Mouse (Mus musculus): ENCODE results near the gene Zfp281. TPM values are rescaled to one million over a fixed set of nuclear protein-coding genes. Genes with fewer than 3 reads are reported as not detected.
A peak's percentile ranks its signal among the peaks of the same experiment; 100 is the strongest.

The Zfp281 gene
- 92.8 TPM in 1 of 2 replicates, not detected in the other for polyA plus RNA-seq (2012; ENCODE audit: insufficient read depth, insufficient read length, low replicate concordance, missing spikeins)

- TF ChIP-seq POLR2A (IDR thresholded peaks at IDR 0.05; ENCODE audit: insufficient read depth, low read depth, low read length) (peak; percentile 72; the same call in 1 of the 2 replicates), CTCF (IDR thresholded peaks at IDR 0.05; ENCODE audit: insufficient read depth, low read depth, low read length) (no peak)
- peak within 1 kb of the TSS; percentile 67 for H3K27ac ChIP-seq (ENCODE audit: insufficient read depth, low read depth, low read length)
- WGBS: under 1% methylated on average over 45 of the region's 45 CpGs
- peaks cover 5% of the 10 kb centered on the region for H3K4me1 ChIP-seq (ENCODE audit: control insufficient read depth, insufficient read depth, low read length)
- H3K4me3 ChIP-seq (ENCODE audit: insufficient read depth, low read depth, low read length): peak within 1 kb of the TSS; percentile 89
Measured at GRCm38 (mm10) chr1:136624146-136625018, at the start of gene Zfp281. Gene Zfp281 (plus strand): TSS chr1:136624901.

GRCm38 (mm10) chr1:136577890-136578663 is 46.6 kb upstream of the Zfp281 start:
- TF ChIP-seq POLR2A (IDR thresholded peaks at IDR 0.05; ENCODE audit: insufficient read depth, low read depth, low read length) (no peak), CTCF (IDR thresholded peaks at IDR 0.05; ENCODE audit: insufficient read depth, low read depth, low read length) (no peak)
- 46% methylated on average over 16 of the region's 16 CpGs for WGBS
- no peak overlapping the region for H3K4me3 ChIP-seq (ENCODE audit: insufficient read depth, low read depth, low read length)
- no peak overlapping the region for H3K27ac ChIP-seq (ENCODE audit: insufficient read depth, low read depth, low read length)
- peaks cover 7% of the 10 kb centered on the region for H3K4me1 ChIP-seq (ENCODE audit: control insufficient read depth, insufficient read depth, low read length)

GRCm38 (mm10) chr1:136579360-136579759 is 45.3 kb upstream of the Zfp281 start:
- Histone ChIP-seq H3K4me1 (ENCODE audit: control insufficient read depth, insufficient read depth, low read length) (peaks cover 7% of the 10 kb centered on the region), H3K27ac (ENCODE audit: insufficient read depth, low read depth, low read length) (no peak overlapping the region), H3K4me3 (ENCODE audit: insufficient read depth, low read depth, low read length) (no peak overlapping the region)
- WGBS: 91% methylated on average over 14 of the region's 14 CpGs
- TF ChIP-seq POLR2A (IDR thresholded peaks at IDR 0.05; ENCODE audit: insufficient read depth, low read depth, low read length): no peak
- TF ChIP-seq CTCF (IDR thresholded peaks at IDR 0.05; ENCODE audit: insufficient read depth, low read depth, low read length): no peak

GRCm38 (mm10) chr1:136580266-136580665 is 44.4 kb upstream of the Zfp281 start:
- Histone ChIP-seq H3K27ac (ENCODE audit: insufficient read depth, low read depth, low read length) (no peak overlapping the region), H3K4me1 (ENCODE audit: control insufficient read depth, insufficient read depth, low read length) (peaks cover 7% of the 10 kb centered on the region), H3K4me3 (ENCODE audit: insufficient read depth, low read depth, low read length) (no peak overlapping the region)
- TF ChIP-seq CTCF (IDR thresholded peaks at IDR 0.05; ENCODE audit: insufficient read depth, low read depth, low read length): no peak
- no peak for TF ChIP-seq POLR2A (IDR thresholded peaks at IDR 0.05; ENCODE audit: insufficient read depth, low read depth, low read length)
- WGBS: 91% methylated on average over 8 of the region's 8 CpGs

- Histone ChIP-seq H3K27ac (ENCODE audit: insufficient read depth, low read depth, low read length) (no peak overlapping the region), H3K4me3 (ENCODE audit: insufficient read depth, low read depth, low read length) (no peak overlapping the region), H3K4me1 (ENCODE audit: control insufficient read depth, insufficient read depth, low read length) (peaks cover 7% of the 10 kb centered on the region)
- no peak for TF ChIP-seq POLR2A (IDR thresholded peaks at IDR 0.05; ENCODE audit: insufficient read depth, low read depth, low read length)
- TF ChIP-seq CTCF (IDR thresholded peaks at IDR 0.05; ENCODE audit: insufficient read depth, low read depth, low read length): no peak
- WGBS: 87% methylated on average over 8 of the region's 8 CpGs
Measured at GRCm38 (mm10) chr1:136581841-136582240, 42.9 kb upstream of the Zfp281 start.

GRCm38 (mm10) chr1:136587761-136588405 is 36.8 kb upstream of the Zfp281 start:
- no peak overlapping the region for H3K27ac ChIP-seq (ENCODE audit: insufficient read depth, low read depth, low read length)
- no peak overlapping the region for H3K4me3 ChIP-seq (ENCODE audit: insufficient read depth, low read depth, low read length)
- TF ChIP-seq POLR2A (IDR thresholded peaks at IDR 0.05; ENCODE audit: insufficient read depth, low read depth, low read length): no peak
- no peak for TF ChIP-seq CTCF (IDR thresholded peaks at IDR 0.05; ENCODE audit: insufficient read depth, low read depth, low read length)
- WGBS: 87% methylated on average over 13 of the region's 13 CpGs
- H3K4me1 ChIP-seq (ENCODE audit: control insufficient read depth, insufficient read depth, low read length): peaks cover 7% of the 10 kb centered on the region

GRCm38 (mm10) chr1:136588908-136589307 is 35.8 kb upstream of the Zfp281 start:
- TF ChIP-seq POLR2A (IDR thresholded peaks at IDR 0.05; ENCODE audit: insufficient read depth, low read depth, low read length) (no peak), CTCF (IDR thresholded peaks at IDR 0.05; ENCODE audit: insufficient read depth, low read depth, low read length) (no peak)
- H3K4me1 ChIP-seq (ENCODE audit: control insufficient read depth, insufficient read depth, low read length): peaks cover 7% of the 10 kb centered on the region
- no peak overlapping the region for H3K27ac ChIP-seq (ENCODE audit: insufficient read depth, low read depth, low read length)
- peak overlapping the region; percentile 29 for H3K4me3 ChIP-seq (ENCODE audit: insufficient read depth, low read depth, low read length)
- 10% methylated on average over 9 of the region's 9 CpGs for WGBS

- Histone ChIP-seq H3K4me1 (ENCODE audit: control insufficient read depth, insufficient read depth, low read length) (peaks cover 7% of the 10 kb centered on the region), H3K4me3 (ENCODE audit: insufficient read depth, low read depth, low read length) (no peak overlapping the region), H3K27ac (ENCODE audit: insufficient read depth, low read depth, low read length) (no peak overlapping the region)
- TF ChIP-seq POLR2A (IDR thresholded peaks at IDR 0.05; ENCODE audit: insufficient read depth, low read depth, low read length) (no peak), CTCF (IDR thresholded peaks at IDR 0.05; ENCODE audit: insufficient read depth, low read depth, low read length) (no peak)
- WGBS: 98% methylated on average over 2 of the region's 2 CpGs
Measured at GRCm38 (mm10) chr1:136592741-136593140, 32.0 kb upstream of the Zfp281 start.

Measured in olfactory bulb, adult 2 months (tissue).